Mouse (Mus musculus) leukemia stem cell, adult 10-12 weeks (primary cell): Measurements from ENCODE around the gene Dus1l. TPM values are rescaled to one million over a fixed set of nuclear protein-coding genes. Genes with fewer than 3 reads are reported as not detected.

Experiments
- polyA plus RNA-seq: library from polyadenylated mRNA; stranded (reverse); fragments of >175 nt; gene quantifications from 2 replicates; pipeline ENCODE4 v1.2.3, GENCODE M21; 2012; ENCODE audit warnings: low replicate concordance

Gene Dus1l
- polyA plus RNA-seq = 123 and 193 TPM in 2 replicates

GRCm38 (mm10) chr11:120795756-120796613 is at the start of gene Dus1l:
TSS of gene Dus1l (minus strand) at chr11:120796403.

DNA sequence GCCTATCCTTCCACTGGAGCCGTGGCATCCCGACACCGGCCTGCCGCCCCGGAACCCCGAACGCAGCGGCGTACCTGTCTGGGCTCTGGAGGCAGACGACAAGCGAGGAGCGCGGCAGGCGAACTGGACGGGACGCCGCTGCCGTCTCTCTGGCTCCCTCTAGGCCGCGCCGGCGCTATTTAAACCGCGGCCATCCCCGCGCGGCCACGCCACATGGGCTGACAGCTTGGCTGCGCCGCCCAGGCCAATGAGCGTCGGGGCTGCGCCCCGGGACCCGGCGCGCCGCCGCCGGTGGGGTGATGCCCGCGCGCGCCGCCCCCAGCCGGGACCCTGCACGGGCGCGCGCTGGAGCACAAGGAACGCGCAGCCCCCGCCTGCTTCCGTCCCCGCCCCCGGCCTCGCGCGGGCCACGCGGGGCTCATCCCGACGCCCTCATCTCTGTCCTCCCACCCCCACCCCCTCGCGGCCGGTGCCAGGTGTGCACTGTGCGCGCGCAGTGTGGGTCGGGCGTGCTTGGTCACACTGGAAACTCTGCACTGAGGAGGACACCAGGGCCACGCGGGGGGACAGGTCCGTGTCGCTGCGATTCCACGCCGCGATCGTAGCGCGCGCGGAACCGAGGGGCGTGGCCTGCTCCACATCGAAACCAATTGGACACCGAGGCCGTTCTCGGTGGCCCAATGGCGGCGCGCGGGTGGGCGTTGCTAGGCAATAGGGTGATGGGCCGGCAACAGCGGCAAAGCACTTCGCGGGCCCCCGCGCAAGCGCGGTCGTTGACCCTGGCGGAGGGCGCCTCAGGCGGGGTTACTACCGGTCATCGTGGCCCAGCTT is 28.0 kb upstream of the Dus1l start, which contains the start of gene Fasn:
Gene Fasn, minus strand, starts transcription at position 592 of the 831 bp plus-strand sequence.

GRCm38 (mm10) chr11:120784064-120784791 is 12.0 kb downstream of the Dus1l start, which contains the start of the genes Rfng and Gps1:
TSS of gene Rfng (minus strand) at chr11:120784207.
TSS of gene Gps1 (plus strand) at chr11:120784272.

GRCm38 (mm10) chr11:120762672-120763041 is 33.5 kb downstream of the Dus1l start, which contains the start of gene Hmga1b:
TSS of gene Hmga1b (plus strand) at chr11:120762794.

Other genes with a start within 250 kb of the Dus1l start
- gene Mcrip1, start 246.7 kb downstream of the Dus1l start, polyA plus RNA-seq = 63.8 and 96.4 TPM in 2 replicates
- gene Ppp1r27, start 245.3 kb downstream of the Dus1l start, polyA plus RNA-seq = not detected in 2 replicates
- gene P4hb, start 223.2 kb downstream of the Dus1l start, polyA plus RNA-seq = 998 and 1,537 TPM in 2 replicates
- 596 and 1,231 TPM in 2 replicates for gene Arhgdia, start 214.8 kb downstream of the Dus1l start, polyA plus RNA-seq
- gene Alyref, start 198.0 kb downstream of the Dus1l start, polyA plus RNA-seq = 192 and 295 TPM in 2 replicates
- 39.8 and 162 TPM in 2 replicates for gene Anapc11, start 198.0 kb downstream of the Dus1l start, polyA plus RNA-seq
- 2.4 and 7.0 TPM in 2 replicates for gene Npb, start 187.9 kb downstream of the Dus1l start, polyA plus RNA-seq
- 56.6 and 107 TPM in 2 replicates for gene Pcyt2, start 178.5 kb downstream of the Dus1l start, polyA plus RNA-seq
- 147 and 228 TPM in 2 replicates for gene Sirt7, start 171.2 kb downstream of the Dus1l start, polyA plus RNA-seq
- gene Mafg, start 162.8 kb downstream of the Dus1l start, polyA plus RNA-seq = 103 and 176 TPM in 2 replicates
- 2.3 and 2.7 TPM in 2 replicates for gene Pycr1, start 152.6 kb downstream of the Dus1l start, polyA plus RNA-seq
- not detected in 2 replicates for gene Myadml2, start 148.2 kb downstream of the Dus1l start, polyA plus RNA-seq
- gene Notum, start 135.2 kb downstream of the Dus1l start, polyA plus RNA-seq = 0.28 and 0.48 TPM in 2 replicates
- gene Aspscr1, start 123.4 kb downstream of the Dus1l start, polyA plus RNA-seq = 168 and 366 TPM in 2 replicates
- 33.5 and 180 TPM in 2 replicates for gene Cenpx, start 82.7 kb downstream of the Dus1l start, polyA plus RNA-seq
- 29.3 and 37.4 TPM in 2 replicates for gene Lrrc45, start 82.5 kb downstream of the Dus1l start, polyA plus RNA-seq
- 3.6 and 5.3 TPM in 2 replicates for gene Rac3, start 74.9 kb downstream of the Dus1l start, polyA plus RNA-seq
- gene Dcxr, start 69.1 kb downstream of the Dus1l start, polyA plus RNA-seq = 8.7 and 44.1 TPM in 2 replicates
- 2.4 and 4.0 TPM in 2 replicates for gene Cbr2, start 64.3 kb downstream of the Dus1l start, polyA plus RNA-seq
- 269 and 1,219 TPM in 2 replicates for gene Hmga1b, start 33.6 kb downstream of the Dus1l start, polyA plus RNA-seq
- 41.1 and 90.1 TPM in 2 replicates for gene Rfng, start 12.2 kb downstream of the Dus1l start, polyA plus RNA-seq
- gene Gps1, start 12.1 kb downstream of the Dus1l start, polyA plus RNA-seq = 35.0 and 37.0 TPM in 2 replicates
- gene Fasn, start 28.1 kb upstream of the Dus1l start, polyA plus RNA-seq = 69.7 and 289 TPM in 2 replicates
- 2.0 and 2.1 TPM in 2 replicates for gene Ccdc57, start 136.5 kb upstream of the Dus1l start, polyA plus RNA-seq
- gene Slc16a3, start 152.1 kb upstream of the Dus1l start, polyA plus RNA-seq = 10.6 and 15.1 TPM in 2 replicates
- gene Csnk1d, start 194.9 kb upstream of the Dus1l start, polyA plus RNA-seq = 102 and 115 TPM in 2 replicates
- gene Cd7, start 243.0 kb upstream of the Dus1l start, polyA plus RNA-seq = 3.7 and 14.9 TPM in 2 replicates